Mouse (Mus musculus) cerebellum, adult 11-12 months (tissue): Measurements from ENCODE around the gene Tmeff1.

Experiments
- DNase-seq: peaks from one replicate; pipeline ENCODE4 v3.0.0; 2022

The Tmeff1 gene

GRCm38 (mm10) chr4:48576361-48576760, 8.6 kb upstream of the Tmeff1 start:
- DNase-seq, result no peak

- DNase-seq, result no peak
Observed at GRCm38 (mm10) chr4:48577831-48578230, 7.1 kb upstream of the Tmeff1 start.

DNA sequence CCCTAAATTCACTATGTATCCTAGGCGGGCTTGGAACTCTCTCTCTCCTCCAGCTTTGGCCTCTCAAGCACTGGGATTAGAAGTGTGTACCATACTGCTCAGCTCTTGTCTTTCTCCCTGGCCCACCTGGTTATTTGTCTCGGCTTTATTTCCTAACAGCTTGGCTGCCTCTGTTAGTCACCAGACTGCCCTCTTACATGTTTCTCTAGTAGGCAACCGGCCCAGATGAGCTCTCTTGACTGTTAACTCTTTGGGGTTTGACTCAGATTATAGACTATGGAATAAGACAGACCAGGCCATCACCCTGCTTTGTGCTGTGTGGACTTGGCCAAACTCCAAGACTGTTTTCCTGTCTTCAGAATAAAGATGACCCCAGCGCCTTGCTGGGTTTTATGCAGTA, 6.6 kb upstream of the Tmeff1 start:
- no peak for DNase-seq

DNA sequence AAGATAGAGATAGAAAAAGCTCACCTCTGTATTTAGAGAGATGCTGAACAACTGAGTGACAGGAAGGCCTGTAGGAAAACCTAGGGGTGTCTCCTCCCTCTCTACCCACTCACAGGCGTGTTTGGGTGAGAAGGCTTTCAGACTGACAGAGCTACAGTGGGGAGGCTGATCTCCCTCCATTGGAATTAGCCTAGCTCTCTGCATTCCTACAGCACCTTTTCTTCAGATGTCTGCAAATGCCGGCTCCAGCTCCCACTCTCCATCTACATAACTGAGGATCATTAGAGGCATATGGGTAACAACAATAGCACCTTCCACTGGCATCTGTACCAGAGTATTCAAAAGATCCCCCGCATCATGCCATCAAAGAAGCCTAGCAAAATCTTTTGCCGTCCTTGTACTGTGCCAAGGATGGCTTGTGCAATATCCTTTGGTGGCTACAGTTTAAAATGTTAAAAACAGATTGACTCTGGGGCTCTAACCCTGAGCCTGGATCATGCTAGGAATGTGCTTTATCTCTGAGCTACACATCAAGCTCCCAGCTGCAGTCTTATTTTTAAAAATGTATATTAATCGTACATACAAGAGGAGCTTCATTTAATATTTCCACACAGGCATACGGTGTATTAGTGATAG, 5.4 kb upstream of the Tmeff1 start:
- DNase-seq, result no peak

- DNase-seq, result no peak
Observed at GRCm38 (mm10) chr4:48581201-48581600, 3.8 kb upstream of the Tmeff1 start.

GRCm38 (mm10) chr4:48581993-48582392, 3.0 kb upstream of the Tmeff1 start:
- no peak for DNase-seq

GRCm38 (mm10) chr4:48582941-48583340, 2.0 kb upstream of the Tmeff1 start:
- DNase-seq, result no peak

- no peak for DNase-seq
Observed at GRCm38 (mm10) chr4:48585241-48586098, 496 bp downstream of the Tmeff1 start.

DNA sequence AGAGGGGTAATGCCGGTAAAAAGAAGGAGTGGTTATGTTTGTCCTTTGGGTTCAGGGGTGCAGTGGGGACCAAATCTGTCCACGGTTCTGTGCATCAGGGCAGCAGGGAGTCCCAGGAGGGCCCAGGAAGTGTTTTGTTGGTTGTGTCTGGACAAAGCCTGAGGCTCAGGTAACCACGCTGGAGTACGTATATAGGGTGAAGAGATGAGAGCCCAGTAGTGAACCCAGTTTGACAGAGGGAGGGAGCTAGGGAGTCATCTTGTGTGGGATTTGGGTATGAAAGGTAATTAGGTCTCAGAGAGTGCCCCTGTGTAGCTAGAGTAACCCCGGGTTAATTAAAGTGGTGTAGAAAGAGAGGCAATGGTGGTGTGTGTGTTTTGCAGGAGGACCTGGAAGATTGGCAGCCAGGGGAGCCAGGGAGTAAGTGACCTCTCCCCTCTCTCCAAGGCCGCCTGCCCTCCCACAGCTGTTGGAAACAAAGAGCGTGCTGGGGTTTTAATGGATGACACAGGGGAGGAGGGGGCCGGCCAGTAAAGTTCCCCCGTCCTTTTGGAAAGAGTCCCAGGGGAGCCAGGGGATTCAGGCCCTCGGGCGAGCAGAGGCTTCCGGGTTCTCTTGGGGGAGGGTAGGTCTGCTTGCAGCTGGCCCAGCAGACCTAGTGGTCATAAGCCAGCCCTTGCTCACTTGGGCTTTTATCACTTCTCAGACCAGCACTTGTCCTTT, 1.3 kb downstream of the Tmeff1 start:
- peak; percentile 11 for DNase-seq

GRCm38 (mm10) chr4:48587526-48587925, 2.6 kb downstream of the Tmeff1 start:
- DNase-seq, result no peak

- DNase-seq, result no peak
Observed at GRCm38 (mm10) chr4:48588576-48588975, 3.6 kb downstream of the Tmeff1 start.

DNA sequence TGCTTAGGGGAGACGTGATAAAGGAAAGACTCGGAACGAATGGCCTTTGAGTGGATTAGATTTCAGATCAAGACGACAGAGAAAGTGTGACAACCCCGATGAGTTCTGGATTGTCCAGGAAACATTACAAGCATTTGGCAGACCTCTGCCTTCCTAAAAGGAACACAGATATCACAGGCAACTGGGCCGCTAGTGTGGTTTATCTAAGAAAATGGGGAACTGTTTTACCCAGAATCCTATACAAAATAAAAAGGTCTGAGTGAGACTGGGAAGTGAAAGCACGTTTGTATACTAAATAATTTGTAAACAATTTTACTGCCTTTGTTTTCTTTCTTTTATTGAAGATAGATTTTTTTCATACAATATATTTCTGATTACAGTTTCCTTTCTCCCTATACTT, 5.9 kb downstream of the Tmeff1 start:
- no peak for DNase-seq

GRCm38 (mm10) chr4:48591390-48591789, 6.4 kb downstream of the Tmeff1 start:
- no peak for DNase-seq

DNA sequence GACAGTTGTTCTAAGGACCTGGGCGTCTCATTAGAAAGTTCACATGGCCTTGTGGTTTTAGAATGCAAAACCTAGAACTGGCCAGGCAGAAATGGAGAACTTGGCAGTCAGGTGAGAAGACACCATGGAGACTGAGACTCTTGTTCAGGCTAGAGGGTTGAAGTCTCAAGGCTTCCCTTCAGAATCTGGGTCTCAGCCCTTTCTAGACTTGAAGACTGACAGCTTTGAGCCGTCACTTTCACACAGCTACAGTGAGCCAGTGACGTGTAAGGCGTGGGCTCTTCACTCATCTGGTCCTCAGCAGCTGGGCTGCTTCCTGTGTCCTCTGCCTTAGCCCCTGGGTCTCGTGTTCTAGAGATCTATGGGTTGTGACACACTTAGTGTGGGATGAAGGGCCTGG, 7.4 kb downstream of the Tmeff1 start:
- DNase-seq, result no peak

DNA sequence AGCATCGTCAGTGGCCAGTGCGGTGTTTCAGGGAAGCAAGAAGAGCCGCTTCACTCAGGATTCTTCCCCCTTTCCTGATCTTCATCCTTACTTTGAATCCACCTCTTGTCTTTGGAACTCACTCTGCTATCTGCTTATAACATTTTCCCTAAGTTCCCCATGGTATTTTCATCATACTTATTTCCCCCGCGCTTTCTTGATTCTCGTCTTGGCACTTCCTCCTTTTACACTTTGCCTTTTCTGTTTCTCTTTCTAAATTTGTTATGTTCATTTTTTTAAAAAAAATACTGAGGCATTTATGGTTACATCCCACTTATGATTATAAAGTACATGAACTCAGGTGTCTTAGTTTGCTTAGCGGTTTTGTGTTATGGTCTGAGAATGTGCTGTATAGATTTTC, 7.9 kb downstream of the Tmeff1 start:
- DNase-seq, result no peak

- DNase-seq, result no peak
Observed at GRCm38 (mm10) chr4:48596111-48596510, 11.1 kb downstream of the Tmeff1 start.

- DNase-seq, result no peak
Observed at GRCm38 (mm10) chr4:48605650-48606049, 20.7 kb downstream of the Tmeff1 start.

DNA sequence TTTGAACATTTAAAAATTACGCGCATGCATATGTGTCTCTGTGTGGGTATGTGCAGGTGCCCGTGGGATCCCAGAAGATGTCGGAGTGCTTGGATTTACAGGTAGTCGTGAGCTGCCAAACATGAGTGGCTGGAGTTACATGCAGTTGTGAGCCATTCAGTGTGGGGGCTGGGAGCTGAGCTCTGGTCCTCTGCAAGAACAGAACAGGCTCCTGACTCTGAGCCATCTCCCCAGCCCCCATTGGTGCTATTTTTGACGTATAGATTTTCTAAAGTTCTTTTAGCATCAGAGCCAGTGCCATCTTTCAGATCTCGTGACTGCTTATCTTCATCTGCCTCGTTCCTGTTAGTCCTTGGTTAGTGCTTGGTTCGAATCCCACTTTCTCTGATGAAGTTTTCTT, 24.5 kb downstream of the Tmeff1 start:
- no peak for DNase-seq

- DNase-seq, result no peak
Observed at GRCm38 (mm10) chr4:48610251-48610650, 25.3 kb downstream of the Tmeff1 start.

- DNase-seq, result no peak
Observed at GRCm38 (mm10) chr4:48615483-48615882, 30.5 kb downstream of the Tmeff1 start.

DNA sequence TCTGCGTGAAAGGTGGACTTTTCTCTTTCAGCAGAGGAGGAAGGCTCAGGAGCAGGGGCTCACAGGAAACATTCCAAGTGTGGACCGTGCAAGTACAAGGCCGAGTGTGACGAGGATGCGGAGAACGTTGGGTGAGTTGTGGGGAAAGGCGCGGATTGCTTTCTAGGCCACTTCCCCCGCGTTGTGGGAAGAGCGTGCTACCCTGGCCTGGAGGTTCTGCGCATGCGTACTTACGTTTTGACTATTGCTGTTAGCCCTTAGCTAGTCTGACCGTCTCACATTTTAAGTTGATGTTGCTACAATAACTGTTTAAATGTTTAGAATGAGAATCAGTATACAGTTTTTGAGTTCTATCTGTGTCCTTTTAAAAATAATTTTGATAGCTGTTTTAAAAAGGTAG, 32.2 kb downstream of the Tmeff1 start:
- DNase-seq, result no peak

DNA sequence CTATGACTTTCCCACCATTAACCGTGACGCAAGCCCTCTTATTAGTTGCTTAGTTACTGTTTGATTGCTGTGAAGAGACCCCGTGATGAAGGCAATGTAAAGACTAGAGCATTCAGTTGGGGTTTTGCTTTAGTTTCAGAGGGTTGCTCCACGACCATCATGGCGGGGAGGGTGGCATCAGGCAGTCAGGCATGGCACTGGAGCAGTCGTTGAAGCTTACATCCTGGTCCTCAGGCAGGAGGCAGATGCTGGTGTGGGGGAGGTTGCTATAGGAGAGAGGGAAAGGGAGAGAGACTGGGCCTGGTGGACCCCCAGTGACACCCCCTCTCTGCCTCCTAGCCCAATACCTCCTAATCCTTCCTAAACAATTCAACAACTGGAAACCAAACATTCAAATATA, 35.1 kb downstream of the Tmeff1 start:
- DNase-seq, result no peak

- DNase-seq, result no peak
Observed at GRCm38 (mm10) chr4:48622246-48622645, 37.3 kb downstream of the Tmeff1 start.

DNA sequence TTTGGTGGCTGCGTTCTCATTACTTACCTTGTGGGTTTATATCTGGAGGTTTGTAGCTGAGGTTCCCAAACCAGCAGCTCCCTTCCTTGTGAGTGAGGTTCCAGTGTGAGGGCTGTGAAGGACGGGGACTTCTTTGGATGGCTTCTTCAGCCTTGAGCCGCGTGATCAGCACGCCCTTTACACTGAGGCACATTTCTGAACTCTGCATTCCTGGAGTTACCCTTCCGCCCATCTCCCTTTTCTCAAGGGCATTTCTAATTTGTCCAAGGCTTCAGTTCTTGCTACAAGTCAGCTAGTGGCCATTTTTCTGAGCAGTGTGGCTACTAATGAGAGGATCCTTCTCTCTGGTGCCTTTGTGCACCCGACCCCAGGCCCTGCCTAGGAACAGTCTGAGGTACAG, 38.0 kb downstream of the Tmeff1 start:
- DNase-seq, result no peak
